Mouse (Mus musculus) liver, embryonic 14.5 days (tissue): ENCODE data around the gene D630003M21Rik.

Source experiments
- CTCF ChIP-seq: IDR thresholded peaks from 2 replicates; pipeline ENCODE4 v1.5.1; 2016; ENCODE audit warnings: antibody characterized with exemption, low read depth, control low read depth
- EP300 ChIP-seq: IDR thresholded peaks from 2 replicates; pipeline ENCODE4 v1.6.1; 2016; ENCODE audit warnings: antibody characterized with exemption, low read depth

GRCm38 (mm10) chr2:158198861-158199260 is 30.2 kb downstream of the D630003M21Rik start:
- TF ChIP-seq EP300, result no peak
- TF ChIP-seq CTCF, result no peak
